Mouse (Mus musculus) urinary bladder, postnatal 10 days (tissue): ENCODE measurements at regions not wholly inside any gene's neighbourhood (a gene's known extent, or its start where the extent isn't known, plus 50 kb on each side); places are given as distances from the start of the nearest gene placed in this dataset.

Experiments used
- DNase-seq: peaks from one replicate; pipeline ENCODE4 v3.0.0; 2022; ENCODE audit warnings: low spot score

DNA sequence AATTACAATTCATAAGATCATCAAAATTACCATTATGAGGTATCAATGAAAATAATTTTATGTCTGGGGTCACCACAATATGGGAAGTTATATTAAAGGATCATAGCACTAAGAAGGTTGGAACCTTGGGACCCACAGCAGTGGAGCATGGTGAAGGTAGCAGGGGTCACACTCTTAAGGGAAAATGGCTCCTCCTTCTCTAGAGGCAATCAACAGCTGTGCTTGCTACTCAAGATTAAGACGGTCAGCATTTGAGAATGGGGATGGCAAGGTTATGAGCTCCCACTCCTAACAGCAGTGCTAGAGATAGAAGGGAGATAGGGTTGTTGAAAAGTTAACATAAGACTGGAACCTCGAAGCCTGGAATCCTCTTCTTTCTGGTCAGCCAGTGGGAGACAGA is 144.6 kb upstream of the Runx1 start:
- no peak for DNase-seq

DNA sequence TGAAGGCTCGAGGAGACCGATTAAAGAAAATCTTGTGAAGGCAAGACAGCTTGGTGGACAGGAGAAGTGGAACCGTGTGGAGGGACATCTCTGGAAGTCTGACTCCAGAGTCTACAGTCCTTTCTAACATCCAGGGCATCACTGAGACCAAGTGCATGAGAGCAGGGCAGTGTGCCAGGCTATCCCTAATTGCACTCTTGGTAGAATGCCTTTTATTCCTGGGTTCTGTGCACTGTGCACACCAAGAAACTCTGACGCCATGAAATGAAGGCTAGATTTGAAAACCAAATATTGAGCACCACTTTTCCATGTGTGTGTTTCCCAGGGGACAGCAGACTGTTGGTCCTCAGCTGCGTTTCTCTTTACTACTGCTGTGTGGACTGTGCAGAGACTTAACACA is 143.1 kb upstream of the Runx1 start:
- no peak for DNase-seq

DNA sequence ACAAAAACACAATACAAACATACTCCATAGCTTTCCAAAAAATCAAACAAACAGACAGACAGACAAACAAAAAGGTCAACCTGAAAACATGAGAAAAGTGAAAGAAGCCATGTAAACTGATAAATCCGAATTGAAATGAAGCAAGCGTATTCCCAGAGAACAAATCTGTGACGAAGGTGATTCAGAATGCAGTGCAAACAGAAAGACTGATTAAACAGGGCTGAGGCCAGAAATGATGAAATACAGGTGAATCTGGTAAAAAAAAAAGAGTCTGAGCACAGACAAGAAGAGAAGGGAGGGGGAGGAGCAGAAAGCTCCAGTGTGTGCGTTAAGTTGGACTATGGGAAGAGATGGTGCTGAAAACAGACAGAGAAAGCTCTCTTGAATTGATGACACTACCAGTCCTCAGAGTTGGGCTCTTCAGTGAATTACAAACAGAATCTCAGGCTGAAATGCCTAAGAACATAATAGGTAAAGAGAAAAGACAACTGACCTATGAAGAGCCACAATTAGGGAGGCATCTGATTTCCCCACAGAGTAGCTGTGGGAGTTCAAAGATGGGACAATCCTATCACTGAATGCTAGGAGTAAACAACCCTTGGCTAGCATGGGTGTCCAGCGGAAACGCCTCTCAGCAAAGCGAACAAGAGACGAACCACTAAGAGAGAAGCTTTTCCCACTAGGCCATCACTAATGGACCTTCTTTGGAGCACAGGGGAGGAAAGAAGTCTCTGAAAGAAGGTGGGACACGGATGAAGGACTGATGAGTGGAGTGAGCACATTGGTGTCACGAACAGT is 140.3 kb upstream of the Runx1 start:
- no peak for DNase-seq

DNA sequence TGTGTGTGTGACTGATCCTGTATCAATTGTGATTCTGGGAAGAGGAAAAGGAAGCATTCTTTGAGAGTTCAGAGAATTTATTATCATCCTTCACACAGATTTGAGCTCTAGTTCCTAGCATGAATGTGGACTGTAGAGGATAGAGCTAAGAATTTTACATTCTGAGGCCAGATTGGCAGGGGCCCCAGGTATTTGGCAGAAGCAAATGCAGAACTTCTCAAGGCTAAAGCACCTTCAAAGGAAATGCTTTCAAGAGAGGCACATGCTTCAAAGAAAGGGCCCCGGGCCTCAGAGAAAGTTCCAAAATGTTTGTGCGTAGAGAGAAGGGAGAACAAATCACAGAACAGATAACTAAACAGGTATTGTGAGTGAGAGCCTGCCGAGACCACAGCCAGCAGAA is 139.7 kb upstream of the Runx1 start:
- no peak for DNase-seq

DNA sequence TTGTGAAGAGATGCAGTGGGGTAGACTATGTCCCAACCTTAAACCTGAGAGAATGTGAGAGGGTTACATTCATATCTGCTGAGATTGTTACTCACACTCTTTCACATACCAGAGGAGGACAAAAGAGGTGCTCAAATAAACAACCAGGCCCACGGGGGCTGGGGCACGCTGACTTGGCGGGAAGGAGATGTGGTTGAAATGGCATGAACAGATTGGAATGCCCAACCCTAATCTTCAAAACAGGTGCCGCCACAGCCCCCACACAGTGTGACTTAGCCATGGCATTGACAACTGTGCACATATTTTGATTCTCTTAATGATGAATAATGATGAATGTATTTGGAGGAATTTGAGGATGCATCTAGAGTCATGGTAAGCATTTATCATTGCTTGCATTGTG is 137.6 kb upstream of the Runx1 start:
- DNase-seq, result no peak

DNA sequence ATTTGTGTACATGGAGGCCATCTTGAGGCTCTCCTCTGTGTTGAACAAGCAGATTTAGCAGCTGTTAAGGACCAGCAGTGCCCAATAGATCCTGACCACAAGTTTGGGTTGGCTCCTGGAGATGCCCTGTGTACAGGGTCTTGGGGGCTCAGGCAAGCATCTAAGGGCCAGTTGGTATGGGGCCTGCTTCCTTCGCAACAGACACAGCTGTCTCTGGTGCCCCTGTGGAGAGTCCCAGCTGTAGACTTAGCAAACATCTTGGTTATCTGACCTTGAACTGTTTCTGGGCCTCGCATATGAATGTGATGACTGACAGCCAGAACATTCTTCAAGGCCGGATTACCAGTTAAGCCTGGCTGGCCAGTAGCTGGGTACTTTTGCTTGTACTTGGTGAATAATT is 135.4 kb upstream of the Runx1 start:
- DNase-seq, result no peak

DNA sequence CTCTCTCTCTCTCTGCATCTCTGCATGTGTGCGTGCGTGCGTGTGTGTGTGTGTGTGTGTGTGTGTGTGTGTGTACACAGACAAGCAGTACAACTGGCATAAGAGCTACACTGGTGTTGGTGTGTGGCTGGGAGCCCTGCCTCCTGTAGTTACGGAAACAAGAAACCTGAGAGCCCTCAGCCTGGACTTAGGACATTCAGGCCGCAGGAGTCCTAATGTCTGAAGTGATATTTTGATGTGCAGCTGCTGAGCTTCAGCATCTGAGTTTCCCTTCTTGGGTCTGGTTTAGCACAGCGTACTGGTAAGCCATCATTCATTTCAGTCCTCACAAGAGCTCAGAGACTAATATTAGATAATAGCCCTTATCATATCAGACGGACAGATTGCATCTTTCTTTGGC is 134.8 kb upstream of the Runx1 start:
- no peak for DNase-seq

DNA sequence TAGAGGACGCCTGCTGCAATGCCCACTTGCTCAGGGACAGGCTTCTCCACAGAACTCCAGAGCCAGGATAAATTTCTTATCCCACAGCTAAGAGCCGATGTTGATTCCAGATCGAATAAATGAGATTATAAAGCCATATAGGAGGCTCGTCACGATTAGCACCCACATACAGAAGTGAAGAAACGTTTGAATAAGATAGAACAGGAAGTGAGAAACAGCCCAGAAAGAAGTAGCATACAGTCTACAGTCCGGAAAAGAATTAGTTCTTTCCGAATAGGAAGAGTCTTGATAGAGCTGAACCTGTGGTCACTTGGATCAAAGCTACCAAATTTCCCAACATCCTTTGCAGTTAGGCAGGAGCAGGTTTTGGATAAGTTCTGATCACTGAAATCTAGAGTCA is 133.0 kb upstream of the Runx1 start:
- no peak for DNase-seq

DNA sequence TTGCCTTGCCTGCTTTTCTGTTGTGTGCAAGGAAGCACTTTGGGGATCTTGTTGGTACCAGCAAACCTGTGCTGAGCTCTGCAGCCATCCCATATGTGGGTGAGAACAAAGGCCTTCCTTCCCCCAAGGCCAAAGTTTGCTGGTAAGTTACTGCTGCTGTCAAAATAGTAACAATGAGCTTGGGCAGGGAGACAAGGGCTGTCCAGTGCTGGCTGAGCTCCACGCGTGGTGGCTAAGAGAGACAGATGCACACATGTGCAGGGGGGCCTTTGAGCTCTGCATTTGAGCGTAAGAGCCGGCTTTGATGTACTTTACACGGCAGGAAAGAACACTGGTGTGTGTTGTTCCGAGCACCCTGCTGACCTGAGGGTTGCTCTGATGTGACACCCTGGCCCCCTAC is 132.2 kb upstream of the Runx1 start:
- no peak for DNase-seq

DNA sequence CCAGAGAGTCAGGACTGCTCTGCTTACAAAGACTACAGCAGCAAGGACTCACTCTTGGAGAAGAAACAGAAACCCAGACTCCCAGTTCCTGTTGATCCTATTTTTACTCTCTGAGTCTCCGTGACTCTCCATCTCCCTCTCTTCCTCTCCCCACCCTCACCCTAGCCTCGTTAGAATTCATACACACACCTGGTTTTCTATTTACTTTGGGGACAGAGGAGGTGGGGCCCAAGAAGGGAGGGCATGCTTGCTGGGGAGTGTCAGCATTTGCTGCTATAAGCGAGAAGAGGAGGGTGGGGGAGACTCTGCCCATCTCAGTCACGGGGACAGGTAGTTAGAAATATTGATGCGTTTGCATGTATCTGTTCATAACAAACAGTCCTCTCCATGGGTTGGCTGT is 129.6 kb upstream of the Runx1 start:
- no peak for DNase-seq

DNA sequence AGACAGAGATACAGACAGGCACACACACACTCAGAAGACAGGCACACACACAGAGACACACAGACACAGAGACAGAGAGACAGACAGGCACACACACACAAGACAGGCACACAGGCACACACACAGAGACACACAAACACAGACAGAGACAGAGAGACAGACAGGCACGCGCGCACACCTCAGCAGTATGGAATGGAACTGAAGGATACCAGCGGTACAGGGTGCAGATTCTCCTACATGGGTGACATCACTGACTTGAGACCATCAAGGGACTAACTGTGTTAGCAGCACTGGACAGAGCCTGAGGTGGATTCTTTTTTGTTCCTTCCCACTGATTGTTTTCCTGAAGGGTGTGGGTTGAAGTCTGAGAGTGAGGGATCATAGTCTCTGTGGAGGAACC is 129.1 kb upstream of the Runx1 start:
- DNase-seq, result no peak

DNA sequence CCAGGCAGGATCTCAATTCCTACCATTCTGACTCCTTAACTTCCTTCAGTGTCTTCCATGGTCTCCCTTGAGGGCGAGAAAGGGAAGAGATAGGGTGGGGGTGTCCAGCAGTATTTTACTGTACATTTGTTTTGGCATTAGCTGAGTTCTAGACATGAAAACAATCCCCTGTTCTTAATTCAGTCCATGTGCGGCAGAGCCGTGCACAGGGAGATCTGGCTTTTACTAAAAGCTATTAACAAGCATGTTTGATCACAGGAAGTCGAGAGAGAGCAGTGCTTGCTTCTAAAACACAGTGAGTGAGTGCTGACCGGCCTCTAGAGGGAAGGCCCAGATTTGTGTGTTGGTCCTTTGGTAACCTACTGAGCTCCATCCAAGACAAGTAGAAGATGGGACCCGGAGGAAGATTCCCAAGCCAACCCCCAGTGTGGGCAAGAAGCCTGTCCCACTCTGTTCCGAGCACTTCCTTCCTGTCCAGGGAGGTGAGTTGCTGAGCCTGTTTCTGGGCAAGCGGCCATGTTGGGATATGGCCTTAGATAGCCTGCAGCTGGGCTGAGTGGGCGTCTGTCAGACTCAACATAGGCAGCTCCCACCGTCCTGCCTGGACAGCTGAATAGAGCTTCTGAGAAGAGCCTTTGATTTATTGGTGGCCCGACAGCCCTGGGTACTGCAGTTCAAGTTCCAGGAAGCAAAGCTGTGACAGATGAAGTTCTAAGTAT is 128.1 kb upstream of the Runx1 start:
- no peak for DNase-seq

DNA sequence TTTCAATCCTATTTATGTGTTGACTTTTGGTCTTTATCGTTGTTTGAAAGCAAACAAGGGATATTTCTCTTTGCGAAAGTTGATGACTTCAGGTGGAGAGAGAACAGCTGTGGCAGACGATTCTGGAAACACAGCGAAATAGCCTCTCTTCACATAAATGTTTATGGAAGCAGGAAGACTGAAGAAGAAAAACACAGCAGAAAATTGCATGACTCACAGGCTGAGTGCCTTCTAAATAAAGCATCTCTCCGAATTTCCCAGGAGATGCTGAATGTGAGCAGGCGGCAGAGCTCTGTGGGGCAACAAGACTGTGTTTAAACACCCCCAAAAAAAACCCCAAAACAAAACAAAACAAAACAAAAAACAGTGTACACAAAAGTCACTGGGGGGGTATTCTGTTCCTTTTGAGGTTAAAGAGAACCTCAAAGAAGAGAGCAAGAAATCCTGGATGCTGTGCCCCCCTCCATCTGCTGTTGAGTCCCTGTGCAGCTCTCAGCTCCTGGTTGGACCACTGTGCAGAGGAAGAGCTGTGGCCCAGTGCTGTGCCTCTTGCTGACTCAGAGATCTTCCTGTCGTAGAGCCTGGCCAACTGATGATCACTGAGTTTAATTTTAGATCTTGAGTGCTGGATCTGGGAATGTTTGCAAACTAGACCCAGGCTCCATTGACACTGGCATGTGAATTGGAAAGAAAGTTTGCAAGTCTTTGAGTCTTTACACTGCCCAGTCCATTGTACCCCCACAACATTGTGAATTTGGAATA is 126.6 kb upstream of the Runx1 start:
- no peak for DNase-seq

DNA sequence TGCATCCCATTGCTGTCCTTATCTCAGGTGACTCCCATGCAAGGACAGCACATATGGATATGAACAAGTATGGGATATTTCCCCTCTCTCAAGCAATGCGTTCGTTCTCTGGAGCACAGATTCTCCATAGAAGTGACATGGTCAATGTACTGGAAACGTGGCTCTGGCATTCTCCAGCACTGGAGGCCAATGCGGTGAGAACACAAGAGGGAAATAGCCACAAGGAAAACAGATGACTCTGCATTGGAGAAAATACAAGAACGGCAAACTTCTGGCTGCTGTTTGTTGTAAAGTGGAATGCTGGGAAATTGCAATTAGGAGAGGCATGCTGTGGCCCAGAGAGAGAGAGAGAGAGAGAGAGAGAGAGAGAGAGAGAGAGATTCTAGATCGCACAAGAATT is 125.6 kb upstream of the Runx1 start:
- no peak for DNase-seq

DNA sequence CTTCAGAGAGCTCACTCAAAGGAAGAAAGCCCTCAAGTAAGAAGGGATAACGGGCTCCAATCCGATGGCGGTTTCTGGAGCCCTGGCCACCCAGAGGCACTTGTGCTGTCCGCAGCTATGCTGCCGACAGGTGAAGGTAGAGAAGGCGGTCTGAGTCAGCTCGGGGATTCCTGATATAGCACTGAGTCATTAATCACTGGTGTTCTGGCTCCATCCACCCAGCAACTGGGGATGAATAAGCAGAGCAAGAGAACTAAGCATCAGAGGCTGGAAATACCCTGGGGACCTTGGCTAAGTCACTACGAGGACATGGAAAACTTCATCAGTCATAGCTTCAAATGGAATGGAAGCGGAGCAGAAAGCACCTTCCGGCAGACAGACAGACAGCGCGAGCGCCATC is 122.5 kb upstream of the Runx1 start:
- no peak for DNase-seq

DNA sequence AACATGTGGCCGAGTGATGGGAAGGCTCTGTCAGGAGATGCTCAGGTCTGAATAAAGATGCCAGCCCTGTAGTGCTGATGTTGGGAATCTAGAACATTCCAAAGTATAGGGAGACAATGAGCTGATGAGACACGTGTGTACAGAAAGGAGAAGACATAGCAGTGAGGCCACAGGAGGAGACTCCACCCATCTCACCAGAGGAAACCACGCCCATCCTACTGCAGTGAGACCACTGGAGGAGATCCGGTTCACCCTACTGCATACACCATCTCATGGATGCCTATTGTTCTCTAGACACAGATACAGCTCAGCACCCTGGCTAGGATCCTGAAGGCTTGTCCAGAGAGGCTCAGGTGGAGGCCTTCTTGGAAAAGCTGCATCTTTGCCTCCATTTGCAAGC is 120.6 kb upstream of the Runx1 start:
- DNase-seq, result no peak

DNA sequence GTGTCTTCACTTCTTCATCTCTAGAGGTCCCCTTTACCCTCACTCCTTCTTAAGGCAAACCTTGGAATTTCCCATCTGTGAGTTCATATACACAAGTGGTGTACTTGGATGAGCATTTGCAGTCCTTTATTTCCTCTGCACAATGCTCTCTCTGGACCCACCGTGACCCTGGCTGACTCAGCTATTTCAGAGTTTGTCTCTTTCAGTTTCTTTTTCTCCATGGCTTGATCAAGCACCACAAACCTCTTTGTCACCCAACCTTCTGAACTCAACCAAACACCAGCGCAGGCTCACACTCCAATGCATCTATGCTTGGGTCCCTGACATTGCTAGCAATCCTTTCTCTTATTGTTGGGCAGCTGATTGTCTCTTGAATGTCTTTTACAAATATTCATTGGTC is 118.0 kb upstream of the Runx1 start:
- DNase-seq, result no peak

DNA sequence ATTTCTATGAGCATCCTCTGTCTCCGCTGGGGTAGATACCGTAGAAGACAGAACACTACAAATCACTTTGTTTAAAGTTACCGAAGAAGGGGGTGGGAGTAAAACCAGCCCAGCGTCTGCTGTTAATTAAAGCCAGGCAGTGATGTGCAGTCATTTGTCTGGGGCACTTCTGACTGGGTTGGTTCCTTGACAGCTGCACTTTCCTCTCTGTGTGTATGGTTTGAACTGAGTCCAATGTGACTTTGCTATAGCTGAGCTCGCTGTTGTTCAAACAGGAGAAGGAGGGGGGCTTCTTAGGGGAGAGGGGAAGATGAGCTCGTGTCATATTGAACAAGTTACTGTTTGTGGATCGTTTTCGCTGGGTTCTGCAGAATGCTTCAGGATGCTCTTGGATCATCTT is 113.7 kb upstream of the Runx1 start:
- no peak for DNase-seq

DNA sequence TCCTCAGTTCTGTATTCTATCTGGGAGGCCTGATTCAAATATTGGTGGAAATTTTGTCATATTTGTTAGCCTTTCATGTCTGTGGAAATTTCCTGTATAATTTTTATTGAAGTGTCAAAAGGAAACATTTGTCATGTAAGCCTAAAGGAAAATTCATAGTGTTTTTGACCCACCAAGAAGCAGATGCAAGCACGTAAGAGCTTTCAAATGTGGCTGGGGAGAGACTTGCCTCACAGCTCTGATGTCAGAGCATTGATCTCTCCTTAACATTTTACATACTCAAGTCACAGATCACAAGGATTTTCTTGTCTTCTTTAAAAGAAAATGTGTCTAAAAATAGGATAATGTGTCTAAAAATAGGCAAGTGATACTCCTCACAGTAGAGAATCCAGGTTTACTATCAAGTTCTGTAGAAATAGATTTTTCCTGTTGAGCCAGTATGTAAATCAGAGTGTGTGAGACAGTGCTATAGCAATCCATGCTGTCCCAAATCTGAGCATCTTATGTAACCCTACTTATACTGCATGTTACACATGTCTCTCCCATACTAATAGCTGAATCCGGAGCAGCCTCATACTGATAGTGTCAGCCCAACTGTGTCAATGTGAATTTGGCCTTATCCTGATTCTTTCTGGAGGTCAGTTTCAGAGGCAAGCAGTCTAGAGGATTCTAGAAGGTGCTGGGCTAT is 110.0 kb upstream of the Runx1 start:
- DNase-seq, result no peak

DNA sequence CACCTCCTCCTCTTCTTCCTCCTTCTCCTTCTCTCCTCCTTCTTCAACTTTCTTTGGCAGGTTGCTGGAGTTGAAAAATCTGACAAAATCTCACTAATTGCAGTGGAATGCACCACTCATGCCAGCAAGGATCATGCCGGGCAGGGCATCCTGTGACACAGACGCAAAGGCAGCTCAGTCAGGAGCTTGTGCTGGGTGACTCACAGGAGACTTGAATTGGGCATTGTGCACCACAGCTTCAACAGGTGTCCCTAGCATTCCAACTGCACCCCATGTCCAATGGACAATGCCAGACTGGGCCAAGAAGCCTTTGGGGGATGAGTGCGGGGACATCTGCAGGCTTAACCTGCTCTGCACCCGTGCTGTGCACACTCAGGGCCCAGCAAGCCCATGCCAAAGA is 104.2 kb upstream of the Runx1 start:
- no peak for DNase-seq

DNA sequence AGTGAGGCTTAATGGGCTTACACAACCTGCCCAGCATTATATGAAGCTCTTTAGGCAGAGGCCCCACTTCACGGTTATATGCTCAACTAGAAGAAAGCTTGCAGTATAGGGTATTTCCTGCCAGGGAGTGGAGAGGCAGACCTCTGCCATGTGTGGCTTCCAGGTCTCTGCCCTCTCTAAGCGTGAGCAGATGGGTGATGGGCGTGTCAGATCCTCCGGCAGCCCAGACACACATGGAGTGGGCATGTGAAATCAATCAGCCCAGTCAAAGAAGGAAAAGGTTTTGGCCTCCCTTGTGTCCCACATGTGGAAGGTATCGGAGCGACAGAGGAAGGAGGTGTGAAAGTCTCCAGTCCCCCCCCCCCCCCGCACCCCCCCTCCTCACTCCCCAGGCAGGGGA is 102.3 kb upstream of the Runx1 start:
- DNase-seq, result no peak

DNA sequence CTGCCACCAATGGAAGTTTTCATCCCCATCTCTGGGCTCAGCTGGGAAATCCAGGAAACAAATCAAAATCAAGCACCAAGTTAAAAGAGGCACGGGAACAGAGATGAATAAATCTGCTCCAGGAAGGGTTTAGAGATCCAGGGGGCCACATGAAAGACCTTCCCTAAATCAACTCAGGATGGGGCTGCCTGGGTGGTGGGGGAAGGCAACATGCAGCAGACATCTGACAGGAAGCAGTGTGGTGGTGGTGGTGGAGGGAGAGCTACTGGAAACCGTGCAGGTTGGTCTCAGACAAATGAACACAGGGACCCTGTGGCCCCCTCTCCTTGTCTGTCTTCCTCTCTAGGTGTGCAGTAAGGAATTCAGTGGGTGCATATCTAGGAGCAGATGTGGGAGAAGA is 101.7 kb upstream of the Runx1 start:
- no peak for DNase-seq

DNA sequence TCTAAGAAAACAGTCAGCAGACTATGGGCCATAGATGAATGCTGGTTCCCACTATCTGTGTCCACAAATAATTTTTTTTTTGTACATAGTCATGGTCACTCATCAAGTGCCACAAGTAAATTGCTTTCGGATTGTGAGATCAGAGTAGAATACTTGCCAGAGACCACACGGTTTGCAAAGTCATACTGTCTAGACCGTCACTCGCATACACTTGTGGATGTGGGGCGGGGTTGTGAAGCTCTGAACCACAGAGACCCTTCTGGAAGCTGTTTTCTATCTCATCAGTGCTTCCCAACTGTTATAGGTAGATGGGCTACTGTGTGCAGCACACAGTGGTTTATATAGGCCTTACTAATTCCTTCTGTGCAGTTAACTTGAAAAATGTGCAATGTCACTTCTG is 100.9 kb upstream of the Runx1 start:
- no peak for DNase-seq
